Mouse (Mus musculus) erythroblast, embryonic 14.5 days (primary cell): ENCODE data around the gene Dgcr2.

ENCODE experiments used
- GATA1 ChIP-seq: IDR thresholded peaks from 2 replicates; pipeline ENCODE4 v1.6.1; 2012; ENCODE audit warnings: low read length, inconsistent platforms, mixed read lengths
- TAL1 ChIP-seq: IDR thresholded peaks from 3 replicates; pipeline ENCODE4 v1.6.1; 2012; ENCODE audit warnings: low read length, inconsistent platforms, mixed read lengths

DNA sequence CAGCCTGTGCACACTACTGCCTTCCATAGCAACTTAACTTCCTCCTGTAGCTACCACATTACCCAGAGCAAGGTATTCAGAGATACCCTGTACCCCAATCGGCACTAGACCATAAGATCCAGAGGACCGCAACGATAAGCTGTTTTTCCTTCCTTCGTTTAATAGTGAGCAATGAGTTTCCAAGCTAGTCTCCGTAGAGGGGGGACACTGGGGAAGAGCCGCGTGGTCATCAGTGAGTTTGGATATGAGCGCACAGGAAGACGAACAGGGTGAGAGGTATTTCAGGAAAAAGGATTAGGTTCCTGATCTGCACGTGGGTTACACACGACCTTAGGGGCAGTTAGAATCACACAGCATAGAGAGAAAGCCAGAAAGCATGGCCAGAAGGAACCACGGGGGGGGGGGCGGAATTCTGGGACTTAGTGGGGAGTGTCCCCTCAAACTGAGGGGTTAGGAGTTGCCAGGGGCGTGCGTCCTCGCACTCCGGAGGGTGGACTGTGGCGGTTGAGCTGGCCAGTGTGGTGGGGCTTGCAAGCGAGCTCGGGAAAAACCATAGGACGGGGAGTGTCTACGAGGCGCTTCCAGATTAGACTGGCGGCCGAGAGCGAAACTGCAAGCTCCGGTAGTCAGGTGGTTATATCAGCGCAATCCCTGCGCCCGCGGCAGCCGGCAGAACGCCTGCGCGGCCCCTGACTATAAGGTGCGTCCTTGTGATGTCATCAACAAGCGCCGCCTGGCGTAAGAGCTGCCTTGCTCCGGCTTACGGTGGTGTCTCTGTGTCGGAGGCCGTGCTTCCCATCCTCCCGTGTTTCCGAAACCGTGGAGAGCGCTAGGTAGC is 23.2 kb upstream of the Dgcr2 start:
- TF ChIP-seq TAL1 = no peak
- no peak for TF ChIP-seq GATA1
